Mouse (Mus musculus) ES-E14 (cell line): ENCODE measurements around the gene Usf2.

Experiments
- CHD2 ChIP-seq: IDR thresholded peaks from 2 replicates; pipeline ENCODE4 v1.6.1; 2014; ENCODE audit warnings: mild to moderate bottlenecking, low read depth, low read length, inconsistent platforms
- HCFC1 ChIP-seq: IDR thresholded peaks from 2 replicates; pipeline ENCODE4 v1.6.1; 2012; ENCODE audit warnings: low read length, inconsistent platforms, borderline replicate concordance; ENCODE audit not compliant: insufficient read depth
- MAFK ChIP-seq: IDR thresholded peaks from 2 replicates; pipeline ENCODE4 v1.6.1; 2014; ENCODE audit warnings: mild to moderate bottlenecking, low read depth, low read length, inconsistent platforms; ENCODE audit not compliant: insufficient read depth
- ZC3H11A ChIP-seq: IDR thresholded peaks from 2 replicates; pipeline ENCODE4 v1.6.1; 2012; ENCODE audit warnings: low read depth, mild to moderate bottlenecking, inconsistent platforms, low read length, borderline replicate concordance
- ZNF384 ChIP-seq: IDR thresholded peaks from 2 replicates; pipeline ENCODE4 v1.6.1; 2012; ENCODE audit warnings: low read depth, low read length, inconsistent platforms

DNA sequence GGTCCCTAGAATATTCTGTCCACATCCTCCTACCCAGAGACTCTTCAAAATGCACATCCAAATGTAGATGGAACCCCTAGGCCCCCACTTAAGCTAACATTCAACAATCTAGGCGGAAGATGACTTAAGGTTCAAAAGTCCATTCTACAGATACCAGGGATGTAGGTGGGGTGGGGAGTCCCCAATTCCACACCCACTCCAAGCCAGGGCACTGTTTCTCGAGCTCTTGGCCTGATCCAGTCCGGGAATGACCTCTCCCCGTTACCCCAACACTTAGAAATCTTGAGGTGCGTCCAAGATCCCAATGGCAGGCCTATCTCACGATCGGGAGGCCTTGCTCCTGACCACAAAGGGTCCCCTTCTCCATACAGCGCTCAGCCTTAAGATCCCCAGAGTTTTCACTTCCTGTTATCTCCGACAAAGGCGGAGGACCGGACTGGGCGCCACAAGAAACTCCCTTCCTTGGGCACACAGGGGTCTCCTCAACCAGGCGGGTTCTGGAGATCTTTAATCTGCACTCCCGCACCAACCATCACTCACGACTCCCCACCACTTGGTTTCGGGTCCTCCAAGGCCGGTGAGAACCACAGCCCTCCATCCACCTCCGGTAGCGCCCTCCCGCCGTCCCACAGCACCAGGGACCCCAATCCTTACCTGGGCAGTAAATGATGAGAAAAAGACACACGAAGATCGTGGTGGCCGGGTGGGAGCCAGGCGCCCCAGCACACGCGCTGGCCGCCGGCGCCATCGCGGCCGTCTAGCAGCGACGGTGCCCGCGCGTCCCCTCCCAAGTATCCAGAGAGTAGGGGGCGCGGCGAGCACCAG is 16.0 kb upstream of the Usf2 start:
- no peak for TF ChIP-seq HCFC1
- no peak for TF ChIP-seq CHD2
- no peak for TF ChIP-seq MAFK
- no peak for TF ChIP-seq ZNF384
- TF ChIP-seq ZC3H11A = no peak
